Mouse (Mus musculus): ENCODE results near the gene Ttc7b.
A peak's percentile ranks its signal among the peaks of the same experiment; 100 is the strongest.

The Ttc7b gene

GRCm38 (mm10) chr12:100520794-100521186 is at the start of gene Ttc7b:
Ttc7b (minus strand) TSS chr12:100520826.
- DNase-seq, result peak; percentile 71 to 77

GRCm38 (mm10) chr12:100568831-100569230 is 48.2 kb upstream of the Ttc7b start:
- no peak for DNase-seq

DNA sequence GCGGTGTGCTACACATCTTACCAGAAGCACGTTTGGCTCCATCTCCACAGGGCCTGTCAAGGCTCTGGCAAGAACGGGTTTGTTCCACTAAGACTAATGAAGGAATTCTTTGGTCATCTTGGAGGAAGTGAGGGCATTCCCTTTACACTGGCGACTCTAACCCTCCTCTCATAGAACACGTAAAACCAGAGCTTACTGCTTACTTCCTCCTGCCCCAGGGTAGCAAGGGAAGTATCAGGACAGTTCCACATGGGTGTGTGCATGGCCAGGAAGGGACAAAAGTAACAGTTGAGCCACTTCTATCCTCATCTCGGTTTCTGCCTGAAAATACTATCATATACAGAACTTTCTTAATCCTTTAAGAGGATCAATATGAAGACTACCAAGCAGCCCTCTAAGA is 47.5 kb upstream of the Ttc7b start:
- no peak for DNase-seq

DNA sequence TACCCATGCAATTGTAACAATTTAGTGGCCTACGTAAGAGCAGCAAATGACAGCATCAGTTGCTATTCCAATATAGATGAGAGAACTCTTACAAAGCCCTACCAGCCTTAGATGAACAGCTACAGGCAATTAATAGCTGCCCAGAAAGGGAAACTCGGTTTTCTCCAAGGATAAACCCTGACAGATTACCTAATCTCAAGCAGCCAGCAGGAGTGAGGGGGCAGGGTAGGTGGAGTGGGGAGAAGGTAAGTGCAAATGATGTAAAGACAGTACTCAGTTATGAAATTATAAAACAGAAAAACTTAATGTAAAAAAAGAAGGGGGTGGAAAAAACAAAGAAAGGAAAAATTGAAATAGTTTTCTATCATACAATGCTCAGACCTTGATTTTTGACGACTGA is 47.0 kb upstream of the Ttc7b start:
- no peak for DNase-seq

DNA sequence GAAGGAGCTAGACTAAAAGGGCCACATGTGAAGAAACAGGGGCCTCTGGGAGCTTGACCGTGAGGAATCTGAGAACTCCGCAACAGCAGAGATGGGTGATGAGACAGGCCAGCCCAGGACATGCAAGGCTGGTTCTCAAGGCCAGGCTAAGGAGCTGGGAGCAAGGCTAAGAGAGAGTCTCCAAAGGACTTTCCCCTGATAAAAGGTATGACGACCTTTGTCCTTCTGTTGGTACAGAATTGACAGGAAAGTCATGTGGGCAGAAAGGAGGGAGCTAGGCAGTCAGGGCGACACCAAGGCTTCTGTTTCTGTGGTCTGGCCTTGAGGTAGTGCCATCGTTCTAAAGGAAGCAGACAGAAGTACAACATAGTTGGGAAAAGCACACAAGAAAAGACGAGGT is 33.0 kb upstream of the Ttc7b start:
- no peak for DNase-seq

DNA sequence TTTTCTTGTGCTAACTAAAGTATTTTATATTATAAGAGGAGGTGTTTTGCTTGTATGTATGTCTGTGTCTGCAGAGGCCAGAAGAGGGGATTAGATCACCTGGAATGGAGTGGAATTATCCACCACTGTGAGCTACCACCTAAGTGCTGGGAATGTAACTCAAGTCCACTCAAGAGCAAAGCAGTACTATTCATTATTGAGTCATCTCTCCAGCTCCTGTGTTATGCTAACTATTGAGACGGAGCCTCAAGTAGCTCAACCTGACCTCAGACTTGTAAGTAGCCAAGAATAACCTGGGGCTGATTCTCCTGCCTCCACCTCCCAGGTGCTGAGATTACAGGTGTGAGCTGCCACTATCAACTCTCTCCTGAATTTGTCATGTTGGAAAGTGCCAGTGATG is 31.3 kb upstream of the Ttc7b start:
- no peak for DNase-seq

- no peak for DNase-seq
These were observed 23.6 kb upstream of the Ttc7b start for GRCm38 (mm10) chr12:100544194-100544567.

DNA sequence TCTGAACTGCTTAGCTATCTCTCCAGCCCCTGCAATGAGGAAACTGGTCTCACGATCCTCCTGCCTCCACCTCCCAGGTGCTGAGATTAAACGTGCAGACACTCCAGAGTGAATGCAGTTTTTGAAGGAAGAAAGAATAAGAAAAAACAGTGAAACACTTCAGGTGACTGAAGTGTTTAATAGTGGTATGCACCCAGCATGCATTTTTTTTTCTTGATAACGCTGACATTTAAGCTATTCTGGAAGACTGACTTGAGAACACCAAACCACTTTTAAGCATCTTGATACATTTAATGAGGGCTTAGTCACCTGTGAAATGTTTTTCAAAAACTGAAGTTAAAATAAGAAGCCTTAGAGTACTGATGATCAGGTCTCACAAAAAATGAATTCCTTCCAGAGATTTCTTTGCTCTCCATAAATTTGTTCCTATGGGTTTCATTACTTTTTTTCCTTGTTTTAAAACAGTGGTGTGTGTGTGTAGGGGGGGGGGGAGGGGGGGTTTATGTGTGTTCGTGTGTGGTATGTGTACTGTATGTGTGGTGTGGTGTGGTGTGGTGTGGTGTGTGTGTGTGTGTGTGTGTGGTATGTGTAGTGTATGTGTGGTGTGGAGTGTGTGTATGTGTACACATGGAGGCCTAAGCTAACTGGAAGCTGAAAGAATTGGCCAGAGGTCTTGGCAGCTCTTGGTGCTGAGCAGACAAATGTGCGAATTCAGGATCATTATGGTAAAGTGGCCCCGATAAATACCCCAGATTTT is 23.0 kb upstream of the Ttc7b start:
- DNase-seq, result no peak

DNA sequence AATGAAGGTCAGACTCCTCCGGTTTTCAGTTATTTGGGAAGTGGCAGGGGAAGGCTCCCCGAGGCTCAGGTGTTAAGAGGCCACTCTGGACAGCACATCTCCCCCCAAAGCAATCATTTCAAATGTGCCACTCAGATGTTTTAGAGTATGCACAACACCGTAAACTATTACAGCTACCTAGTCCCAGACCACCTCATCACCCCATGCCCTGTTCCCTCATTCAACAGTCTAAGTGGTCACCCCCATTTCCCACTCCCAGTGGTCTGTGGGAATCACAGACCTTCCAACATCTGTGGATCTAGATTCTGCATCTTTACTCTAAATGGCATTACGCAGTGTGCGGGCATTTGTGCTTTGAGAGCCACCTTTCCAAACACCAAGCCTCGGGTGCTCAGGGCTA is 21.9 kb upstream of the Ttc7b start:
- no peak for DNase-seq

DNA sequence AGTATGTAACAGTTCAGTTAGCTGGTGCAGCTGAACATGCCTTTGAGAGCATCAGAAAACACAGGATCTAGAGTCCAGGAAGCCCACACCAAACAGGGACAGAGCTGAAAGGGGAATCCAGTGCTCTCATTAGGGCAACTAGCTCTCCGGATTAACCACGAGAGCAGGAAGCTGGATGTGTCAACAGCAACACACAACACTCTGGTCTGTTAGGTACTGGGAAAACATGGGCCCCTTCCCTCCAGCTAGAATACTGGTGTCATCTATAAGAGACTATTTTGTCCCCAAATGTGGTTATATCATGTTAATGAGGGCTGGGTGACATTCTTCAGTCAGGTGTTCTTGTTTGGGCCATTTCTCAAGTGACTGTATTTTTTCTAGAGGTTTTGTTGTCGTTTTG is 21.4 kb upstream of the Ttc7b start:
- no peak for DNase-seq

DNA sequence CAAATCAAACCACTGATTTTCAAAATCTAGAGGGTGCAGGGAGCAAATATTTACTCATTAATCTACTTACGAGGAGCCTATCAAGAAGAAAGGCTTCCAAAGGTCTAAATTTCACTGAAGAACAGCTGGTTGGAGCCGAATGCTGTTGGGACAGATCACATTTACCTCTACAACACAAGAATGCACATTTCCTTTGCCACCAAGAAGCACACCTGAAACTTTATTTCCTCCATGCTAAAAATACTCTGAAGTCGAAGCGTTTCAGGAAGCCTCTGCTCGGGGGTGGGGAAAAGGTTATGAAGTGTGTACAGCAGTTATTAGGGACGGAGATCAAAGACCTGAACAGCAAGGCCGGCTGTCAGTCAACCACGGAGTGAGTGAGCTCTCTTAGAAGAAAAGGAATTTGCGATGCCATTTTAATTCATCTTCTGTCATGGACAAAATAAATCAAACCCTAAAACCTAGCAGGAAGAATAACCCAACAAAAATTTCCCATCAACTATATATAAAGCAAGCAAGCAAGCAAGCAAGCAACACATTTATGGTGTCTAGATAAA is 18.6 kb upstream of the Ttc7b start:
- DNase-seq, result peak in 1 of 2 experiments; percentile 25

DNA sequence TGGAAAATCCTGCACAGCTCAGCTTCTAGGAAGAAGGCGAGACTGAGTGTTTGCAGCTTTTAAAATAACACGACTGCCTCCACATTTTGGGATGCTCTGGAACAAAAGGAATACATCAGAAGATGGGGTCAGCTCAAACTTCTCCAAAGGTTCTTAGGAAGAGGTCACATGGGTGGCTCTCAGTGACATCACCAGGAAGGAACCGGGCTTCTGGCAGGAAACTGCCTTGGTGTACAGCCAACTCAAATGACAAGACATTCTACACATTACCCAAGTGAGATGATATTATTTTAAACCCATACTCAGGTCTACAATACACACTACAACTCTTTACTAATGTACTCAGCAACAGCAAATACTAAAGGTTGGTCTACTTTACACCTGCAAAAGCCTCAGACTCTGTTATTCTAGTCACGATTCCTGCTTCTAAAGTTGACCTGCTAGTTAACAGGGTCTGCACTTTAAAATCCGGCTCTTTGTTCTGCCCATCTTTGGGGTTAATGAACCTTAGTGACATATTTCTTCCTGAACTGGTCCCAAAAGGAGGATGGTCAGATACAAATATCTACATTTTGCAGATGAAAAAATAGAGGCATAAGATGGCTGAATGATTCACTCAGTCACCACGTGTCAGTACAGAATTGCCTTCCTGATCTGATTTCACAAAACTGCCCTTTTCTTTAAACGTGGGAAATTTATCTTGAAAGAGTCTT is 18.0 kb upstream of the Ttc7b start:
- DNase-seq, result peak; percentile 52 to 67

DNA sequence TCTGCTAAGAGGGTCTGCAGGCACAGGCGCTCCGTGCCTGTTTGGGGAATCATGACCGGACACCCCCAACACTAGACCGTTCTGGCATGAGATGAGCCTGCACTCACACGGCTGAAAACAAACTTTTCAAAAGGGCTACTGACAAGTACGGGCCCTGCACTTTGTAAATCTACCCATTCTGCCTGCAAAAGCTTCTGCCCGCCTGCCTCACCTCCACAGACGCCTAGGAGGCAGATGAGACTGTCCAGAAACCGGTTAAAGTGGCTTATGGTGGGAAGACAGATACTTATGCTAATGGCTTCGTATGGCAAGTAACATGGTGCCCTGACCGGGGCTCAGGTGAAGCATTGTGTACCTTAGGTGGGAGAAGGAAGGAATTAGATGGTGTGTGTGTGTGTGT is 16.5 kb upstream of the Ttc7b start:
- no peak for DNase-seq

GRCm38 (mm10) chr12:100535028-100535427 is 14.4 kb upstream of the Ttc7b start:
- DNase-seq, result no peak

- DNase-seq, result no peak
These were observed 13.4 kb upstream of the Ttc7b start for GRCm38 (mm10) chr12:100534028-100534427.

- DNase-seq, result no peak
These were observed 12.6 kb upstream of the Ttc7b start for GRCm38 (mm10) chr12:100533209-100533608.

- DNase-seq, result no peak
These were observed 11.1 kb upstream of the Ttc7b start for GRCm38 (mm10) chr12:100531740-100532139.

DNA sequence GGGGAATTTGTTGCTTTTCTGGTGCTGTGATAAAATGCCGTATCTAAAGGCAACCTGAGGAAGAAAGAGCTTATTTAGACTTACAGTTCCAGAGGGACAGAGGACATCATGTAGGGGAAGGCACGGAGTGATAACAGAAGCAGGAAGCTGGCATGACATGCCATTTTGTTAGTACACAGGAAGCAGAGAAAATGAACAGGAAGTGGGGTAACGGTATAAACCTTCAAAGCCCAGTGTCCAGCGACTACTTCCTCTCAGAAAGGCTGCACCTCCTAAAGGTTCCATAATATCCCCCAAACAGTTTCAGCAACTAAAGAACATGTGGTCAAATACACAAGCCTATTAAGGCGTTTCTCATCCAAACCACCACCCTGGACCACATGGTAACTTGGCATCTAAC is 10.2 kb upstream of the Ttc7b start:
- no peak for DNase-seq

- no peak for DNase-seq
These were observed 9.0 kb upstream of the Ttc7b start for GRCm38 (mm10) chr12:100529651-100530050.

DNA sequence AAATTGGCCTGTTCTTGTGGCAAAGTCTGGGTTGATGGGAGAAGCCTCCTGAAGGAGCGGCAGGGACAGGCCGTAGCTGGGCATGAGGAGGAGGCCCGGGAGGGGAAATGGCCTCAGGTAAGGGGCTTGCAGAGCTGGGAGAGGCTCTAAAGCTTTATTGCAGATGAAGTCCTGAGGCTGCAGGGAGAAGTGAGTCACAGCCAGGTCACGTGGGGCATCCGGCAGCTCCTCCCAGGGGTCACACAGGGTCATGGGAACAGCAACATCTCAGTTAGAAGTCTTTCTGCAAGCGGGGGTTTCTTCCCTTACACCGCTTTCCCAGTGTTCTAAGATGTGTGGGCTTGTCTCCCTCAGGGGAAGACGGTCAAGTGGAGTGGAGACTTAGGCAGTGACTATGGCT is 8.5 kb upstream of the Ttc7b start:
- DNase-seq, result peak; percentile 69 to 80

- DNase-seq, result no peak
These were observed 7.6 kb upstream of the Ttc7b start for GRCm38 (mm10) chr12:100528246-100528645.

GRCm38 (mm10) chr12:100527753-100528152 is 7.1 kb upstream of the Ttc7b start:
- DNase-seq, result peak; percentile 75 to 85

GRCm38 (mm10) chr12:100527241-100527640 is 6.6 kb upstream of the Ttc7b start:
- peak in 1 of 2 experiments; percentile 41 for DNase-seq

GRCm38 (mm10) chr12:100525939-100526338 is 5.3 kb upstream of the Ttc7b start:
- DNase-seq, result no peak
